Mouse (Mus musculus) heart, embryonic 14.5 days (tissue): ENCODE measurements around the gene Med16. TPM values are rescaled to one million over a fixed set of nuclear protein-coding genes. Genes with fewer than 3 reads are reported as not detected.

Experiments used
- ATAC-seq: fragments of 200-750 bp; cut with Nextera tagmentation; 2 replicates; pipeline ENCODE4 v1.8.0; 2017; ENCODE audit warnings: low read depth, moderate TSS enrichment; ENCODE audit not compliant: insufficient number of reproducible peaks, insufficient read depth, low FRiP score
- H3K27ac ChIP-seq, 2 experiments: fragments of 200-500 bp in 1 of 2; fragments of 300-500 bp in 1 of 2; sonication (generic) in 1 of 2; replicated peaks in 1 of 2; 2 replicates each; pipeline ENCODE4 v1.5.1; 2012 to 2014; ENCODE audit warnings: low read depth in 2 of 2, low read length in 2 of 2, control low read depth in 1 of 2, mild to moderate bottlenecking in 1 of 2, mixed read lengths in 1 of 2; ENCODE audit not compliant: control insufficient read depth in 1 of 2, insufficient read depth in 1 of 2
- H3K27me3 ChIP-seq: fragments of 300-500 bp; sonication (generic); 2 replicates; pipeline ENCODE4 v1.6.1; 2014; ENCODE audit warnings: mild to moderate bottlenecking, low read length, control low read depth; ENCODE audit not compliant: control insufficient read depth, insufficient read depth
- H3K36me3 ChIP-seq: fragments of 300-500 bp; sonication (generic); 2 replicates; pipeline ENCODE4 v1.6.1; 2014; ENCODE audit warnings: mild to moderate bottlenecking, control low read depth, low read length, mixed read lengths; ENCODE audit not compliant: control insufficient read depth, insufficient read depth
- H3K4me1 ChIP-seq, 2 experiments: fragments of 200-500 bp in 1 of 2; fragments of 300-500 bp in 1 of 2; sonication (generic) in 1 of 2; 2 replicates each; pipeline ENCODE4 v1.6.1; 2012 to 2014; ENCODE audit warnings: low read length in 2 of 2, control low read depth in 1 of 2, mixed read lengths in 1 of 2; ENCODE audit not compliant: control insufficient read depth in 2 of 2, insufficient read depth in 2 of 2
- H3K4me2 ChIP-seq: fragments of 300-500 bp; sonication (generic); 2 replicates; pipeline ENCODE4 v1.6.1; 2014; ENCODE audit warnings: mild to moderate bottlenecking, low read length
- H3K4me3 ChIP-seq, 2 experiments: fragments of 200-500 bp in 1 of 2; fragments of 300-500 bp in 1 of 2; sonication (generic) in 1 of 2; 2 replicates each; pipeline ENCODE4 v1.5.1; 2012 to 2014; ENCODE audit warnings: low read length in 2 of 2, mild to moderate bottlenecking in 2 of 2, control low read depth in 1 of 2, low read depth in 1 of 2, moderate library complexity in 1 of 2; ENCODE audit not compliant: control insufficient read depth in 1 of 2, insufficient read depth in 1 of 2
- H3K9ac ChIP-seq: fragments of 300-500 bp; sonication (generic); 2 replicates; pipeline ENCODE4 v1.6.1; 2014; ENCODE audit warnings: mild to moderate bottlenecking, low read length
- H3K9me3 ChIP-seq: fragments of 300-500 bp; sonication (generic); 2 replicates; pipeline ENCODE4 v1.6.1; 2016; ENCODE audit warnings: low read length, control low read depth; ENCODE audit not compliant: control insufficient read depth
- WGBS: fragments of 180-500 bp; shearing (Covaris S2); extraction: QIAGEN DNeasy Blood & Tissue Kit; methylation state at CpG from one replicate; pipeline ENCODE4 v1.1.7; 2014; 5-methylcytosine and 5-hydroxymethylcytosine counted together
- polyA plus RNA-seq: library from polyadenylated mRNA; unstranded; fragments of >200 nt; fragmentation: Nextera tagmentation; extraction: Ambion mirVana; gene quantifications from 2 replicates; pipeline ENCODE4 v1.2.1, GENCODE M21; 2014

The Med16 gene
- polyA plus RNA-seq, 1 experiment from 2014 or later = 34.7 TPM

DNA sequence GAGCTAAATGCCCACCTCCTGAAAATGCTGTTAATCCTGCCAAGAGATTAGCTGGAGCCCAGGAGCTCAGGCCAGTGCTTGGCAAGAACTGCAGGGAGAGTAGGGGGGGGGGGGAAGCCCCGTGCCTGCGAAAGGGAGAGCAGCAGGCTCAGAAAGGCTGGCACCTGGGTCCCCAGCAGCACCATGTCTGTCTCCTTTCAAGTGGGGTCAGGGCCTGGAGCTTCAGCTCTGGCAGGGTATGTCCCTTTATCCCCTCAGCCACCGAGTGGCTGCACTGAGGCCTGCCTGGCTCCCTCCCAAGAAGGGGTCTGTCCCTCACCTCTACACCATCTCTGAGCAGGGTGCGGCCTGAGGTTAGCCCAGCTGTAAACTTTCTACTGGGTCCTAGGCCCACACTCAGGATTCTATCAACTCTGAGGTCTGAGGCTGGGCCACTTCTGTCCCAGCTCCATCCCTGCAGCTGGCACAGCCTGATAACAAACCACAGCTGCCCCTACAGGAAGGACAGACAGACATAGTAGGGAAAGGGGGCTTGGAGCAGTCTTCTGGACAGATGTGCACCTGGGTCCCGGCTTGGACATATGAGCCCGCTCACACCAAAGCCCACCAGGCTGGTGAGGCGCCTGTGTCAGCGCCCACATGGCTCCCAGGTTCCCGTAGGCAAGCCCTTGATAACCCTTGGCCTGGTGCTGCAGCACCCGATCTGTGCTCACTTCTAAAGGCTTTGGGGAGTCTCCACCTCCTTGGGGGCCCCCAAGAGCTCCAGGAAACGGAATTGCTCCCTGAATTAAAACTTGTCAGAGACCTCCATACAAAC is 5.6 kb upstream of the Med16 start:
- H3K27ac ChIP-seq = no peak overlapping the region
- H3K36me3 ChIP-seq = peaks cover 25% of the 10 kb centered on the region
- no peak for ATAC-seq
- H3K4me1 ChIP-seq = peaks cover 13 to 29% of the 10 kb centered on the region in 2 experiments
- peak overlapping the region; percentile 21; the same call in 1 of the 2 replicates for H3K9ac ChIP-seq
- H3K9me3 ChIP-seq = no peaks in the 10 kb centered on the region
- H3K4me2 ChIP-seq = no peak overlapping the region
- peaks cover 21% of the 10 kb centered on the region for H3K27me3 ChIP-seq
- WGBS = 63% methylated on average over 11 of the region's 11 CpGs
- no peak overlapping the region for H3K4me3 ChIP-seq

DNA sequence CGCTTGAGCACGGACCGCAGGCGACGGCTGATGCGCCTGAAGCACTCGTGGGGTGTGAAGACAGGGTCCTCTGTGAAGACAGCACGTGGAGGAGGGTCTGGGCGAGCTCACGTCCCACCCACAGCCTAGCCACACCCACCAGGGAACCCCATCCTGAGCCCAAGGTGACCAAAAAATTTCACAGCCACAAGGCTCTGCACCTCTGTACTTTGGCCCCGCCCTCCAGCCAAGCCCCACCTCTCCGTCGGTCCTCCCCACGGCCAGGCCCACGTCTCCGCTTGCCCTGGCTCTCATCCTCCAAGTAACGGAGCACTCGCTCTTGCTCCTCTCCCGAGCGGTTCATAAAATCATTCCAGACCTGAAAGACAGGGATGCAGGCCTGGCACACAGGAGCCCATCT is 3.7 kb upstream of the Med16 start:
- 70% methylated on average over 20 of the region's 20 CpGs for WGBS
- no peak overlapping the region for H3K9ac ChIP-seq
- H3K9me3 ChIP-seq = no peaks in the 10 kb centered on the region
- peaks cover 2% of the 10 kb centered on the region; the same call in 1 of the 2 replicates for H3K27me3 ChIP-seq
- no peak overlapping the region for H3K27ac ChIP-seq
- peaks cover 26% of the 10 kb centered on the region for H3K36me3 ChIP-seq
- H3K4me2 ChIP-seq = no peak overlapping the region
- ATAC-seq = no peak
- H3K4me1 ChIP-seq = peaks cover 9 to 25% of the 10 kb centered on the region in 2 experiments
- H3K4me3 ChIP-seq = no peak overlapping the region

DNA sequence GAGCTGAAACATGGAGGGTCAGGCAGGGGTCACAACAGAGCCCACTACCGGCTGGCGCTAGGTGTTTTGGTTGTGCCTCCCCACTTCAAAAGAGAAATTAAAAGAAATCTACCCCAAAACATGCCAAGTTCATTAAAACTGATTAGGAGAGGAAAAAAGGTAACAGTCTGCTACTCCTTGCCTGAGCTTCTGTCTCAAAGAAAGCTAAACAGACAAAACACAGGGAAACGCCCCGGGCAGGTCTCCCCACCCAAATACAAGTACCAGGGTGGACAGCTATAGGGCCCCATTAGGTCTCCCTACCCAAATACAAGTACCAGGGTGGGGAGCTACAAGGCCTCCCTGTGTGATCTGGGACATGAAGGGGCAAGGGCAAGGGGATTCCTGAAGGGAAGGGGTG is 1.8 kb upstream of the Med16 start, which contains the start of gene Gm26602:
Gene Gm26602, plus strand, starts transcription at position 301 of the 400 bp plus-strand sequence.
- Histone ChIP-seq H3K27me3 (no peaks in the 10 kb centered on the region), H3K4me2 (no peak within 1 kb of the TSS), H3K36me3 (peaks cover 44% of the 10 kb centered on the region), H3K9me3 (no peaks in the 10 kb centered on the region), H3K9ac (no peak within 1 kb of the TSS), H3K4me1 (peaks cover 5 to 15% of the 10 kb centered on the region in 2 experiments; a peak in 3 of 4 replicates), H3K27ac (no peak within 1 kb of the TSS), H3K4me3 (no peak within 1 kb of the TSS)
- no peak for ATAC-seq
- WGBS = 94% methylated on average over 4 of the region's 4 CpGs

DNA sequence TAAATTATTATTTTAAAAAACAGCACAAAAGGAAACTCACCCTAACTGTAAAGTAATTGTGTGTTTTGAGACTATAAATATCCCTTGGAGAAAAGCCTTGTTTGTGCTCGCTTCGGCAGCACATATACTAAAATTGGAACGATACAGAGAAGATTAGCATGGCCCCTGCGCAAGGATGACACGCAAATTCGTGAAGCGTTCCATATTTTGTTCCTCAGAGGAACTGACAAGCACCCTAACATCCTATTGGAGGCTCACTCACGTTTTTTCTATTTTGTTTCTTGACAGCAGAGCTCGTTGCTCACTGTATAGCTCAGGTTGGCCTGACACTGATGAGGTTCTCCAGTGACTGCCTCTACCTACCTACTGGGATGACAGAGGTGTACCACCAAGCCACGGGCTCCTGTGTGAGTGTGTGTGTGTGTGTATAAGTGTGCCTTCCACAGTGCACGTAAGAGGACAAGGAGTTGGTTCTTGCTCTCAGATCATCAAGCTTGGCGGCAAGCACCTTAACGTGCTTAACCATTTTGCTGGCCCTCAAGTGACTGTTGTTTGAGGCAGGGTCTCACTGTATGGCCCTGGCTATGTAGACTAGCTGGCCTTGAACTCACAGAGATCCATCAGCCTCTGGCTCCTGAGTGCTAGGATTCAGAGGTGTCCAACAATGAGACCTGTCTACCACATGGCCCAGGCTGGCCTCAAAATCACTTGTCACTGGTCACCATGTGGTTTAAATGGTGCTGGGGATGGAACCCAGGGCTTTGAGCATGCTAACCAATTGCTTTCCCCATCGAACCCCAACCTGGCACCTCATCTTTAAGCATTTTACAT is 584 bp upstream of the Med16 start:
- H3K4me3 ChIP-seq = peak overlapping the region in 1 of 2 experiments; percentile 72; a peak in 2 of 4 replicates
- ATAC-seq = no peak; the same call in 1 of the 2 replicates
- WGBS = 23% methylated on average over 14 of the region's 14 CpGs
- H3K4me2 ChIP-seq = peak overlapping the region; percentile 63
- peaks cover 2 to 10% of the 10 kb centered on the region in 2 experiments; a peak in 2 of 4 replicates for H3K4me1 ChIP-seq
- peak overlapping the region; percentile 92 for H3K9ac ChIP-seq
- H3K27ac ChIP-seq = peak overlapping the region; percentile 6 to 30; a peak in 3 of 4 replicates
- no peaks in the 10 kb centered on the region for H3K27me3 ChIP-seq
- peaks cover 57% of the 10 kb centered on the region for H3K36me3 ChIP-seq
- H3K9me3 ChIP-seq = no peaks in the 10 kb centered on the region

DNA sequence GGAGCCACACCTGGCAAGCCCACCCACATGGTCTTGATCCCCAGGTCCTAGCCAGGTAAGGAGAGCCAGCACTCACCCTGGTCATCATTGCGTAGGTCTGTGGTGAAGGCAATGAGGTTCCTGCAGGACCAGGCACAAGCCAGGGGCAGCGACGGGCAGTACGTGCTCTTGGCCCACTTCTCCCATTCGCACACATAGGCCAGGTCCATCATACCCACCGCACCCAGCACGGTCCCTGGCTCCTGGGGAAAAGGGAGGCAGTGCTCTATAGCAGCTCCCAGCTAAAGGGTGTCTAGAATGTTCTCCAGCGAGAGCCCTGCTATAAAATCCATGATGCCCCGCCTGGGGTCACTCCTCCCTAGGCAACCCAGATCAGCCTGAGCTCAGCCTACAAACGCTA is 1.3 kb downstream of the Med16 start:
- Histone ChIP-seq H3K4me3 (no peak overlapping the region), H3K9ac (no peak overlapping the region), H3K36me3 (peaks cover 71% of the 10 kb centered on the region), H3K27me3 (no peaks in the 10 kb centered on the region), H3K4me2 (no peak overlapping the region), H3K27ac (no peak overlapping the region), H3K4me1 (peaks cover 0 to 5% of the 10 kb centered on the region in 2 experiments; a peak in 2 of 4 replicates), H3K9me3 (no peaks in the 10 kb centered on the region)
- no peak for ATAC-seq
- WGBS = 95% methylated on average over 10 of the region's 10 CpGs

DNA sequence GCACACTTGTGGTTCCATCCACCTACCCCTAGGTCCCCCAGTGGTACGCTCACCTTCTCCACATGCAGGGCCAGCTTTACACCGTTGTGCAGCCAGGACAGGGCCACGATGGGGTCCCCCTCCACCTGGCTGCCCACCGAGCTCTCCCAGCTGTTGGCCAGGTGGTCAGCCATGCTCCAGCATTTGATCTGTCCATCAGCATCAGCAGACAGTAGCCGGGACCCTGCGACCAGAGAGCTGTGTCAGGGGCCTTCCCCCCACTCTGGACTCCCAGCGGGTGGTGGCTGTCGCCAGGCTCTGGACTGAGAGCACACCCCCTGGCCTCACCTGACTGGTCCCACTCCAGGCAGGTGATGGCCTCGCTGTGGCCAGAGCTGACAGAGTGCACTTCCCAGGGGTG is 2.0 kb downstream of the Med16 start:
- H3K9me3 ChIP-seq = no peaks in the 10 kb centered on the region
- H3K27me3 ChIP-seq = no peaks in the 10 kb centered on the region
- no peak overlapping the region for H3K4me3 ChIP-seq
- ATAC-seq = no peak
- H3K4me1 ChIP-seq = peaks cover 0 to 5% of the 10 kb centered on the region in 2 experiments; a peak in 2 of 4 replicates
- peaks cover 72% of the 10 kb centered on the region for H3K36me3 ChIP-seq
- WGBS = 97% methylated on average over 9 of the region's 9 CpGs
- H3K27ac ChIP-seq = no peak overlapping the region
- H3K4me2 ChIP-seq = no peak overlapping the region
- no peak overlapping the region for H3K9ac ChIP-seq

DNA sequence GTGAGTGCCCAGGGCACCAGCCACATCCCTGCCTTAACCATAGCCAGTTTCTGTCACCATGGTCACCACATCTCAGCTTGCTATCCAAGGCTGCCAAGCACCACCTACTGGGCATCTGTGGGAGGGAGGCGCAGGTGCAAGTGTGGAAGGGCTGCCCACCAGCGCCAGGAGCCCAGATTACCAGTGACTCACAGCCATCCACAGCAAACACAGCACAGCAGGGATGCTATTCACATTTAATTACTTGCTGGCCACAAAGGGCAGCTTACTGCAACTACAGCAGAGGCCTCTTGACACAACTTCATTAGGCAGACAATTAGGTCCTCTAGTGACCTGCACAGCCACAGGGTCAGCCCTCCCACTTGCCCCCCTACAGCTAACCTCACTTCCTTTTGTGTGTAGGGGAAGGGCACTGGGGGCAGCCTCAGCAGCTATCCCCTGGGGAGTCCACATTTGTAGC is 7.7 kb downstream of the Med16 start:
- Histone ChIP-seq H3K4me1 (no peaks in the 10 kb centered on the region), H3K4me3 (no peak overlapping the region), H3K9ac (no peak overlapping the region), H3K36me3 (peaks cover 95% of the 10 kb centered on the region), H3K27ac (no peak overlapping the region), H3K4me2 (no peak overlapping the region), H3K27me3 (no peaks in the 10 kb centered on the region), H3K9me3 (no peaks in the 10 kb centered on the region)
- 63% methylated on average over 2 of the region's 2 CpGs for WGBS
- no peak for ATAC-seq
